Mouse (Mus musculus) kidney, postnatal 0 days (tissue): ENCODE data around the gene Rps25. TPM values are rescaled to one million over a fixed set of nuclear protein-coding genes. Genes with fewer than 3 reads are reported as not detected.
"Not testable (repeated sequence)": the region's sequence is repeated elsewhere in the genome, so short reads cannot be mapped to it uniquely, and the experiment has no call there.

Source experiments
- ATAC-seq: fragments of 200-750 bp; cut with Nextera tagmentation; replicated peaks from 2 replicates; pipeline ENCODE4 v1.8.0; 2017; ENCODE audit warnings: low read depth, moderate number of reproducible peaks, moderate TSS enrichment, moderate library complexity; ENCODE audit not compliant: low FRiP score
- DNase-seq: peaks from one replicate; pipeline ENCODE4 v3.0.0-alpha.2; 2016; ENCODE audit warnings: low spot score
- H3K27ac ChIP-seq: fragments of 300-500 bp; sonication (generic); 2 replicates; pipeline ENCODE4 v1.5.1; 2014; ENCODE audit warnings: mild to moderate bottlenecking
- H3K27me3 ChIP-seq: fragments of 300-500 bp; sonication (generic); 2 replicates; pipeline ENCODE4 v1.6.1; 2014; ENCODE audit warnings: low read length, mixed read lengths; ENCODE audit not compliant: insufficient read depth
- H3K36me3 ChIP-seq: fragments of 300-500 bp; sonication (generic); 2 replicates; pipeline ENCODE4 v1.6.1; 2014; ENCODE audit warnings: low read length, mixed read lengths; ENCODE audit not compliant: insufficient read depth
- H3K4me1 ChIP-seq: fragments of 300-500 bp; sonication (generic); replicated peaks from 2 replicates; pipeline ENCODE4 v1.6.1; 2014; ENCODE audit warnings: antibody characterized with exemption, low read length, mixed read lengths; ENCODE audit not compliant: insufficient read depth
- H3K4me2 ChIP-seq: fragments of 300-500 bp; sonication (generic); 2 replicates; pipeline ENCODE4 v1.6.1; 2014; ENCODE audit warnings: mild to moderate bottlenecking, low read length, moderate library complexity, mixed read lengths
- H3K4me3 ChIP-seq: fragments of 300-500 bp; sonication (generic); replicated peaks from 2 replicates; pipeline ENCODE4 v1.5.1; 2014; ENCODE audit warnings: low read depth, low read length
- H3K9ac ChIP-seq: fragments of 300-500 bp; sonication (generic); 2 replicates; pipeline ENCODE4 v1.6.1; 2014; ENCODE audit warnings: low read depth, low read length
- H3K9me3 ChIP-seq: fragments of 300-500 bp; sonication (generic); replicated peaks from 2 replicates; pipeline ENCODE4 v1.6.1; 2016; ENCODE audit warnings: low read length, inconsistent platforms, mixed read lengths
- CTCF ChIP-seq: IDR thresholded peaks from 2 replicates; pipeline ENCODE4 v1.5.1; 2016; ENCODE audit warnings: antibody characterized with exemption, low read depth, mild to moderate bottlenecking, moderate library complexity
- WGBS: fragments of 180-500 bp; shearing (Covaris S2); extraction: QIAGEN DNeasy Blood & Tissue Kit; methylation state at CpG from one replicate; pipeline ENCODE4 v1.1.7; 2014; 5-methylcytosine and 5-hydroxymethylcytosine counted together
- polyA plus RNA-seq: library from polyadenylated mRNA; unstranded; fragments of >200 nt; fragmentation: Nextera tagmentation; extraction: Ambion mirVana; gene quantifications from 2 replicates; pipeline ENCODE4 v1.2.1, GENCODE M21; 2015

The Rps25 gene
- polyA plus RNA-seq: 2,620 and 2,934 TPM in 2 replicates

GRCm38 (mm10) chr9:44406906-44407751 lies at the start of gene Rps25, which contains the start of gene Trappc4:
Gene Rps25, plus strand, starts transcription at chr9:44407139.
Gene Trappc4, minus strand, starts transcription at chr9:44407600.
- H3K4me2 ChIP-seq: peak within 1 kb of the TSS; percentile 71
- WGBS: under 1% methylated on average over 51 of the region's 51 CpGs
- ATAC-seq: peak; percentile 94
- H3K27ac ChIP-seq: peak within 1 kb of the TSS; percentile 93
- H3K9me3 ChIP-seq: no peaks in the 10 kb centered on the region
- 0 out of 2 replicates have a peak, but pooled peaks have one; percentile 27 for TF ChIP-seq CTCF
- H3K4me3 ChIP-seq: peak within 1 kb of the TSS; percentile 76
- H3K9ac ChIP-seq: peak within 1 kb of the TSS; percentile 82
- H3K36me3 ChIP-seq: peaks cover 53% of the 10 kb centered on the region
- H3K27me3 ChIP-seq: no peaks in the 10 kb centered on the region
- no peaks in the 10 kb centered on the region for H3K4me1 ChIP-seq
- peak; percentile 99 for DNase-seq

GRCm38 (mm10) chr9:44357207-44357606 lies 49.7 kb upstream of the Rps25 start:
- no peaks in the 10 kb centered on the region for H3K27me3 ChIP-seq
- 77% methylated on average over 4 of the region's 4 CpGs for WGBS
- TF ChIP-seq CTCF: peak; percentile 67
- DNase-seq: peak; percentile 65
- H3K27ac ChIP-seq: no peak overlapping the region
- no peak overlapping the region for H3K4me2 ChIP-seq
- H3K4me1 ChIP-seq: 0 out of 2 replicates have a peak, but pooled peaks cover 7% of the 10 kb centered on the region
- H3K36me3 ChIP-seq: peaks cover 53% of the 10 kb centered on the region
- no peak overlapping the region for H3K4me3 ChIP-seq
- no peak overlapping the region for H3K9ac ChIP-seq
- ATAC-seq: no peak
- no peaks in the 10 kb centered on the region for H3K9me3 ChIP-seq

GRCm38 (mm10) chr9:44361190-44361917 lies 45.6 kb upstream of the Rps25 start, which contains the start of gene Vps11:
Gene Vps11, minus strand, starts transcription at chr9:44361670.
- Histone ChIP-seq H3K9me3 (no peaks in the 10 kb centered on the region), H3K36me3 (peaks cover 20% of the 10 kb centered on the region), H3K9ac (peak within 1 kb of the TSS; percentile 80), H3K27ac (peak within 1 kb of the TSS; percentile 76), H3K4me3 (peak within 1 kb of the TSS; percentile 92), H3K4me2 (peak within 1 kb of the TSS; percentile 90), H3K4me1 (0 out of 2 replicates have a peak, but pooled peaks cover 7% of the 10 kb centered on the region), H3K27me3 (no peaks in the 10 kb centered on the region)
- ATAC-seq: peak; percentile 91
- under 1% methylated on average over 44 of the region's 44 CpGs for WGBS
- DNase-seq: peak; percentile 99
- no peak; the same call in 1 of the 2 replicates for TF ChIP-seq CTCF

- not testable (repeated sequence) for H3K4me1 ChIP-seq, H3K9me3 ChIP-seq, DNase-seq, ATAC-seq, H3K9ac ChIP-seq, H3K27me3 ChIP-seq
- Histone ChIP-seq H3K4me2 (peak overlapping the region; percentile 90), H3K36me3 (peaks cover 14% of the 10 kb centered on the region), H3K4me3 (peak overlapping the region; percentile 92), H3K27ac (peak overlapping the region; percentile 76; the same call in 1 of the 2 replicates)
- WGBS: 45% methylated on average over 4 of the region's 4 CpGs
These were observed 45.0 kb upstream of the Rps25 start for GRCm38 (mm10) chr9:44361931-44362330.

- TF ChIP-seq CTCF: peak; percentile 49
- Histone ChIP-seq H3K36me3 (no peaks in the 10 kb centered on the region), H3K27ac (no peak overlapping the region), H3K9ac (no peak overlapping the region), H3K4me3 (no peak overlapping the region), H3K27me3 (no peaks in the 10 kb centered on the region), H3K4me2 (no peak overlapping the region), H3K9me3 (no peaks in the 10 kb centered on the region), H3K4me1 (0 out of 2 replicates have a peak, but pooled peaks cover 7% of the 10 kb centered on the region)
- no peak for DNase-seq
- 70% methylated on average over 3 of the region's 3 CpGs for WGBS
- no peak for ATAC-seq
These were observed 42.5 kb upstream of the Rps25 start for GRCm38 (mm10) chr9:44364480-44364879.

- Histone ChIP-seq H3K27me3 (no peaks in the 10 kb centered on the region), H3K4me1 (no peaks in the 10 kb centered on the region; the same call in 1 of the 2 replicates), H3K9me3 (no peaks in the 10 kb centered on the region), H3K4me2 (no peak overlapping the region), H3K27ac (no peak overlapping the region), H3K4me3 (no peak overlapping the region), H3K36me3 (no peaks in the 10 kb centered on the region), H3K9ac (no peak overlapping the region)
- ATAC-seq (no peak), DNase-seq (no peak)
- TF ChIP-seq CTCF: no peak
These were observed 33.6 kb upstream of the Rps25 start for GRCm38 (mm10) chr9:44373386-44373785.
